ENCODE assay signal across 7 mouse cellular contexts in the genomic region with DNA sequence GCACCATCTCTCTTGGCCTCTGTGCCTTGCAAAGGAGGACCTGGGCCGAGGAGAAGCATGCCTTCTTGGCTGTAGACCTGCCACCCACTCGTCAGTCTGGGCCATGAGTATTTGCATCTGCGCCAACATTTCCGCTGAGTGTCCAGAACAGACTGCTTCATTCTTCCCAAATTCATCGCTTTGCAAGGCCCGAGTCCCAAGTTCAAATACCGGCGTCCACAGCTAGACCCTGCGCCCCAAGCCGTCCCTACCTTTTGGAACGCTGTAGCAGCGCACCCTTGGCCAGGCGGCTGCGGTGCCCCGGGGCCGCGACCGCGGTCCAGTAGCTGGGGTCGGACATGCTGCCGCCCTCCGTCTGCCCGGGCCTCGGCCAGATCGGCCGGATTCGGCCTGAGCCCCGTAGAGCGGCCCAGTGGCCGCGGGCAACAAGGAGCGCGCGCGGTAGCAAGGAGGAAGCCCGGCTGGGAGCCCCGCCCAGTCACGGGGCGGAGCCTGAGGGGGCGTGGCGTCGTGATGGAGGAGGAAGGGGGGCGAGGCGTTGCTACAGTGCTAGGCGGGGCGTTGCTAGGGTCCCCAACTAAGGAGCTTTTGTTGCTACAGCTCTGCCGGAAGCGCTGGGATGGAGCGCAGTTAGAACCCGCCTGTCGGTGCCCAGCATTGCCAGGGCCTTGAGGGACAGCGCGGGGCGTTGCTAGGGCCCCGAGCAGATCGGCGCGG. TPM values are rescaled to one million over a fixed set of nuclear protein-coding genes. Genes with fewer than 3 reads are reported as not detected.
DNase-seq lines count a peak whose midpoint lies in the region; ATAC-seq and TF ChIP-seq lines count a peak whose summit lies in the region.

No protein-coding gene starts in this region.

- no peaks in the 10 kb centered on the region for H3K27me3 ChIP-seq in intestine, postnatal 0 days (replicated peaks; ENCODE audit: control insufficient read depth, insufficient read depth, low read length)
- H3K27me3 ChIP-seq in midbrain, embryonic 12.5 days, result peaks cover 46% of the 10 kb centered on the region
- H3K27me3 ChIP-seq in small intestine, adult 2 months (ENCODE audit: control insufficient read depth, insufficient read depth, low read length), result no peaks in the 10 kb centered on the region

- H3K4me3 ChIP-seq in intestine, postnatal 0 days (ENCODE audit: low read depth, low read length), result peak overlapping the region; percentile 45
- peak overlapping the region; percentile 62 for H3K4me3 ChIP-seq in midbrain, embryonic 12.5 days
- peak overlapping the region; percentile 70 for H3K4me3 ChIP-seq in small intestine, adult 2 months (ENCODE audit: low read depth, low read length)

- 2% methylated on average over 58 of the region's 58 CpGs for WGBS in intestine, postnatal 0 days
- WGBS in midbrain, embryonic 12.5 days, result 6% methylated on average over 58 of the region's 58 CpGs
- 1% methylated on average over 58 of the region's 58 CpGs for WGBS in small intestine, adult 2 months

- H3K9me3 ChIP-seq in intestine, postnatal 0 days (ENCODE audit: control insufficient read depth), result no peaks in the 10 kb centered on the region
- no peaks in the 10 kb centered on the region for H3K9me3 ChIP-seq in midbrain, embryonic 12.5 days

- H3K27ac ChIP-seq in intestine, postnatal 0 days (ENCODE audit: low read depth, low read length), result peak overlapping the region; percentile 3; the same call in 1 of the 2 replicates
- H3K27ac ChIP-seq in midbrain, embryonic 12.5 days (replicated peaks), result peak overlapping the region; percentile 90
- H3K27ac ChIP-seq in small intestine, adult 2 months (ENCODE audit: insufficient read depth, low read depth, low read length), result peak overlapping the region; percentile 18; the same call in 1 of the 2 replicates

- peak overlapping the region; percentile 58 for H3K9ac ChIP-seq in intestine, postnatal 0 days (ENCODE audit: low read depth, low read length)
- H3K9ac ChIP-seq in midbrain, embryonic 12.5 days (replicated peaks), result peak overlapping the region; percentile 83

- intact Hi-C loops in left cerebral cortex, postnatal 4 days (cut with DNase I), result no loop called here

- peaks cover 20% of the 10 kb centered on the region for H3K36me3 ChIP-seq in intestine, postnatal 0 days (ENCODE audit: control insufficient read depth, insufficient read depth)
- H3K36me3 ChIP-seq in midbrain, embryonic 12.5 days, result peaks cover 21% of the 10 kb centered on the region
- H3K36me3 ChIP-seq in small intestine, adult 2 months (ENCODE audit: control insufficient read depth, insufficient read depth, low read length), result peaks cover 11% of the 10 kb centered on the region

- peak; percentile 62 for TF ChIP-seq POLR2A in small intestine, adult 2 months (IDR thresholded peaks at IDR 0.05; ENCODE audit: low read depth, low read length)

- ATAC-seq in intestine, postnatal 0 days, result peak; percentile 62
- peak; percentile 88 for ATAC-seq in midbrain, embryonic 12.5 days (ENCODE audit: low FRiP score, low read depth)

- peaks cover 14% of the 10 kb centered on the region for H3K4me1 ChIP-seq in intestine, postnatal 0 days (replicated peaks; ENCODE audit: control insufficient read depth, insufficient read depth, low read length)
- peaks cover 45% of the 10 kb centered on the region for H3K4me1 ChIP-seq in midbrain, embryonic 12.5 days
- H3K4me1 ChIP-seq in small intestine, adult 2 months (ENCODE audit: control insufficient read depth, insufficient read depth, insufficient read length, low read length), result peaks cover 36% of the 10 kb centered on the region

- no peak for TF ChIP-seq CTCF in intestine, postnatal 0 days (IDR thresholded peaks at IDR 0.05; ENCODE audit: low read depth)
- TF ChIP-seq CTCF in small intestine, adult 2 months (IDR thresholded peaks at IDR 0.05; ENCODE audit: extremely low read depth, insufficient read length, insufficient replicate concordance, low read depth, low read length), result no peak

- peak overlapping the region; percentile 67 for H3K4me2 ChIP-seq in intestine, postnatal 0 days (replicated peaks; ENCODE audit: low read depth)
- peak overlapping the region; percentile 77 for H3K4me2 ChIP-seq in midbrain, embryonic 12.5 days (replicated peaks)

- DNase-seq in adrenal gland, adult 2 months, result peak; percentile 99
- peak; percentile 94 for DNase-seq in embryo, embryonic 11.5 days (ENCODE audit: low read depth, low spot score)
- DNase-seq in gastrocnemius, postnatal 4 days (ENCODE audit: low spot score in 2 of 2), result peak; percentile 96
- DNase-seq in left cerebral cortex, postnatal 4 days, result peak; percentile 98

RNA-seq across cellular contexts. Expression of a gene that starts 12.7 kb away (rescaled TPM):
- 10 to 100 TPM; 18.9 to 20.5 TPM for total RNA-seq in adrenal gland, adult 2 months (2021)
- 91.5 and 91.7 TPM in 2 replicates for polyA plus RNA-seq in adrenal gland, adult 2 months (2012; rRNA removed)
- 10 to 100 TPM; 12.3 to 14.6 TPM for total RNA-seq in gastrocnemius, postnatal 4 days (2021)
- 4.4 and 7.2 TPM in 2 replicates for polyA plus RNA-seq in intestine, postnatal 0 days (2015; fragmentation: Nextera tagmentation; extraction: Ambion mirVana)
- total RNA-seq in left cerebral cortex, postnatal 4 days (2021), result 10 to 100 TPM; 78.2 to 86.3 TPM
- polyA plus RNA-seq in midbrain, embryonic 12.5 days (2016; fragmentation: Nextera tagmentation; extraction: Ambion mirVana), result 17.1 and 18.0 TPM in 2 replicates
- 63.9 and 71.9 TPM in 2 replicates for polyA plus RNA-seq in small intestine, adult 2 months (2012; rRNA removed)

RNA-seq across cellular contexts. Expression of a gene that starts 15.6 kb away (rescaled TPM):
- 10 to 100 TPM; 37.2 to 49.0 TPM for total RNA-seq in adrenal gland, adult 2 months (2021)
- 296 and 305 TPM in 2 replicates for polyA plus RNA-seq in adrenal gland, adult 2 months (2012; rRNA removed)
- 10 to 100 TPM; 65.2 to 73.0 TPM for total RNA-seq in gastrocnemius, postnatal 4 days (2021)
- polyA plus RNA-seq in intestine, postnatal 0 days (2015; fragmentation: Nextera tagmentation; extraction: Ambion mirVana), result 37.4 and 41.0 TPM in 2 replicates
- 100 to 1,000 TPM; 187 to 198 TPM for total RNA-seq in left cerebral cortex, postnatal 4 days (2021)
- 73.4 and 74.6 TPM in 2 replicates for polyA plus RNA-seq in midbrain, embryonic 12.5 days (2016; fragmentation: Nextera tagmentation; extraction: Ambion mirVana)
- 129 and 414 TPM in 2 replicates for polyA plus RNA-seq in small intestine, adult 2 months (2012; rRNA removed)

RNA-seq across cellular contexts. Expression of a gene that starts 16.1 kb away (rescaled TPM):
- under 1 TPM in 1 of 2 experiments, not detected in 1; 0.10 TPM for total RNA-seq in adrenal gland, adult 2 months (2021)
- 0.28 and 0.41 TPM in 2 replicates for polyA plus RNA-seq in adrenal gland, adult 2 months (2012; rRNA removed)
- total RNA-seq in gastrocnemius, postnatal 4 days (2021), result not detected
- 0.29 and 0.31 TPM in 2 replicates for polyA plus RNA-seq in intestine, postnatal 0 days (2015; fragmentation: Nextera tagmentation; extraction: Ambion mirVana)
- total RNA-seq in left cerebral cortex, postnatal 4 days (2021), result under 1 TPM; 0.20 to 0.22 TPM
- polyA plus RNA-seq in midbrain, embryonic 12.5 days (2016; fragmentation: Nextera tagmentation; extraction: Ambion mirVana), result 0.08 TPM in 1 of 2 replicates, not detected in the other
- 2.5 and 5.4 TPM in 2 replicates for polyA plus RNA-seq in small intestine, adult 2 months (2012; rRNA removed)

RNA-seq across cellular contexts. Expression of a gene that starts 31.4 kb away (rescaled TPM):
- total RNA-seq in adrenal gland, adult 2 months (2021), result 100 to 1,000 TPM; 108 to 132 TPM
- polyA plus RNA-seq in adrenal gland, adult 2 months (2012; rRNA removed), result 359 and 417 TPM in 2 replicates
- 10 to 100 TPM; 27.0 to 27.4 TPM for total RNA-seq in gastrocnemius, postnatal 4 days (2021)
- 76.3 and 80.6 TPM in 2 replicates for polyA plus RNA-seq in intestine, postnatal 0 days (2015; fragmentation: Nextera tagmentation; extraction: Ambion mirVana)
- total RNA-seq in left cerebral cortex, postnatal 4 days (2021), result 10 to 100 TPM; 31.7 to 32.6 TPM
- 35.4 and 37.3 TPM in 2 replicates for polyA plus RNA-seq in midbrain, embryonic 12.5 days (2016; fragmentation: Nextera tagmentation; extraction: Ambion mirVana)
- 190 and 222 TPM in 2 replicates for polyA plus RNA-seq in small intestine, adult 2 months (2012; rRNA removed)

RNA-seq across cellular contexts. Expression of a gene that starts 37.7 kb away (rescaled TPM):
- total RNA-seq in adrenal gland, adult 2 months (2021), result 10 to 100 TPM; 49.1 to 85.5 TPM
- polyA plus RNA-seq in adrenal gland, adult 2 months (2012; rRNA removed), result 141 and 152 TPM in 2 replicates
- total RNA-seq in gastrocnemius, postnatal 4 days (2021), result 10 to 100 TPM; 41.0 to 44.4 TPM
- polyA plus RNA-seq in intestine, postnatal 0 days (2015; fragmentation: Nextera tagmentation; extraction: Ambion mirVana), result 18.8 and 19.5 TPM in 2 replicates
- 100 to 1,000 TPM; 414 to 476 TPM for total RNA-seq in left cerebral cortex, postnatal 4 days (2021)
- polyA plus RNA-seq in midbrain, embryonic 12.5 days (2016; fragmentation: Nextera tagmentation; extraction: Ambion mirVana), result 98.9 and 102 TPM in 2 replicates
- 14.9 and 26.3 TPM in 2 replicates for polyA plus RNA-seq in small intestine, adult 2 months (2012; rRNA removed)

Comparison
In these comparisons a context has a peak if more than half of its experiments do, and no peak if none do; other contexts are left out.
1. Peak in every context shown above with its lines: DNase-seq, ATAC-seq, H3K4me3 ChIP-seq and H3K27ac ChIP-seq.
2. H3K27ac ChIP-seq: peak in every context shown above with its lines; median percentile 90 in midbrain, embryonic 12.5 days; 18 in small intestine, adult 2 months; 3 in intestine, postnatal 0 days.